Mouse (Mus musculus) hindbrain, postnatal 0 days (tissue): Measurements from ENCODE around the gene Pdxp. TPM values are rescaled to one million over a fixed set of nuclear protein-coding genes. Genes with fewer than 3 reads are reported as not detected.

Experiments
- ATAC-seq: fragments of 200-750 bp; cut with Nextera tagmentation; 2 replicates; pipeline ENCODE4 v1.8.0; 2017; ENCODE audit warnings: mild to moderate bottlenecking, moderate TSS enrichment, moderate library complexity
- DNase-seq: peaks from one replicate; pipeline ENCODE4 v3.0.0-alpha.2; 2015; ENCODE audit warnings: low spot score
- H3K27ac ChIP-seq: fragments of 300-500 bp; sonication (generic); 2 replicates; pipeline ENCODE4 v1.5.1; 2014; ENCODE audit warnings: mild to moderate bottlenecking
- H3K27me3 ChIP-seq: fragments of 300-500 bp; sonication (generic); 2 replicates; pipeline ENCODE4 v1.6.1; 2014; ENCODE audit warnings: low read length, mixed read lengths; ENCODE audit not compliant: insufficient read depth
- H3K36me3 ChIP-seq: fragments of 300-500 bp; sonication (generic); 2 replicates; pipeline ENCODE4 v1.6.1; 2014; ENCODE audit warnings: low read length, mixed read lengths; ENCODE audit not compliant: insufficient read depth
- H3K4me1 ChIP-seq: fragments of 300-500 bp; sonication (generic); 2 replicates; pipeline ENCODE4 v1.6.1; 2014; ENCODE audit warnings: antibody characterized with exemption, low read length, mixed read lengths; ENCODE audit not compliant: insufficient read depth
- H3K4me2 ChIP-seq: fragments of 300-500 bp; sonication (generic); 2 replicates; pipeline ENCODE4 v1.6.1; 2014; ENCODE audit warnings: low read depth, mild to moderate bottlenecking, low read length, moderate library complexity, mixed read lengths
- H3K4me3 ChIP-seq: fragments of 300-500 bp; sonication (generic); 2 replicates; pipeline ENCODE4 v1.5.1; 2014; ENCODE audit warnings: low read length
- H3K9ac ChIP-seq: fragments of 300-500 bp; sonication (generic); replicated peaks from 2 replicates; pipeline ENCODE4 v1.6.1; 2014; ENCODE audit warnings: mild to moderate bottlenecking, low read length, moderate library complexity, mixed read lengths
- H3K9me3 ChIP-seq: fragments of 300-500 bp; sonication (generic); 2 replicates; pipeline ENCODE4 v1.6.1; 2016; ENCODE audit warnings: low read length, mixed read lengths
- CTCF ChIP-seq: IDR thresholded peaks from 2 replicates; pipeline ENCODE4 v1.5.1; 2016; ENCODE audit warnings: antibody characterized with exemption, control low read depth, low read depth
- WGBS: fragments of 180-500 bp; shearing (Covaris S2); extraction: QIAGEN DNeasy Blood & Tissue Kit; methylation state at CpG from one replicate; pipeline ENCODE4 v1.1.7; 2014; 5-methylcytosine and 5-hydroxymethylcytosine counted together
- polyA plus RNA-seq: library from polyadenylated mRNA; unstranded; fragments of >200 nt; fragmentation: Nextera tagmentation; extraction: Ambion mirVana; gene quantifications from 2 replicates; pipeline ENCODE4 v1.2.1, GENCODE M21; 2015
- total RNA-seq: library from RNA; depleted of rRNA; stranded (reverse); fragments of >200 nt; gene quantifications from 2 replicates; pipeline ENCODE4 v1.2.3, GENCODE M21; 2014

Gene Pdxp
- total and polyA plus RNA-seq, 2 experiments from 2014 or later, result 141 to 300 TPM

GRCm38 (mm10) chr15:78915660-78916017 is 1.9 kb downstream of the Pdxp start:
- DNase-seq (peak; percentile 93), ATAC-seq (peak; percentile 33; the same call in 1 of the 2 replicates)
- H3K4me3 ChIP-seq, result peak overlapping the region; percentile 71
- H3K9me3 ChIP-seq, result no peaks in the 10 kb centered on the region
- TF ChIP-seq CTCF, result peak; percentile 95
- H3K4me2 ChIP-seq, result peak overlapping the region; percentile 86
- no peaks in the 10 kb centered on the region for H3K27me3 ChIP-seq
- H3K4me1 ChIP-seq, result peaks cover 20% of the 10 kb centered on the region
- WGBS, result 9% methylated on average over 8 of the region's 8 CpGs
- H3K9ac ChIP-seq, result peak overlapping the region; percentile 86
- peak overlapping the region; percentile 48; the same call in 1 of the 2 replicates for H3K27ac ChIP-seq
- peaks cover 8% of the 10 kb centered on the region; the same call in 1 of the 2 replicates for H3K36me3 ChIP-seq

DNA sequence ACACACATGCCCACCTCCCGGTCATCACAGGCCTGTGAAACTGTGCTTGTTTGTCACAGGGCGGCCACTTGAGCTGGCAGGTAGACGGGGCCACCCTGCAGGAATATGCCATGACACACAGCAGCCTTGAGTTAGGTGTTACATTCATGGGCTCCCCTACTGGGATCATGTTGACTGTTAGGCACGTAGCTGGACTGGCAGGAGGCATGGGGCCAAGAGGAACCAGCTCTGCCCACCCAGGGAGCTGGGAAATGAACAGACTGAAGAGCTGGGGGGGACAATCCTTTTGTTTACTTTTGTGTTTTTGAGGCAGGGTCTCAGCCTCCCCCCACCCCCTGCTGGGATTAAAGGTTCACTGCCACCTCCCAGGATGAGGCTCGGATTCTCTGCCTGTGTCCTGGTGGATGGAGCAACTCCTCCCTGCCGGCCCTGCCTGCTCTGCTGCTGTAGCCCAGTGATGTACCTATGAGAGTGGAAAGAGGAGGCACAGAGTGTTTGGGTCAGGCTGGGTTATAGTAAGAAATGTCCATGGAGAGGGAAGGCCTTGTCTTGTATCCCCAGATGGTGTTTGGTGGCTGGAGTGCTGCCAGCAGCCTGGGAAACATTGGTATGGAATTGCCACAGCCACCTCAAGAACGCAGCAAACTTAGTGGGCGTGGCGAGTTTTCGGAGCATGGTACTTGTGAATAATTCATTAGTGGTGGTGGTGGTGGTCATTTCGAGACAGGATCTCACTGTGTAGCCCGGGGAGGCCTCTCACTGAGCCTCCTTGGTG is 2.5 kb downstream of the Pdxp start:
- Histone ChIP-seq H3K27ac (peak overlapping the region; percentile 48; the same call in 1 of the 2 replicates), H3K27me3 (no peaks in the 10 kb centered on the region), H3K9me3 (no peaks in the 10 kb centered on the region), H3K9ac (peak overlapping the region; percentile 86), H3K4me1 (peaks cover 20% of the 10 kb centered on the region), H3K36me3 (peaks cover 8% of the 10 kb centered on the region; the same call in 1 of the 2 replicates), H3K4me3 (peak overlapping the region; percentile 71), H3K4me2 (peak overlapping the region; percentile 86)
- WGBS, result 17% methylated on average over 12 of the region's 12 CpGs
- no peak for TF ChIP-seq CTCF
- ATAC-seq (0 out of 2 replicates have a peak, but pooled peaks have one; percentile 1), DNase-seq (peak; percentile 57)

GRCm38 (mm10) chr15:78918126-78918525 is 4.4 kb downstream of the Pdxp start:
- DNase-seq, result no peak
- Histone ChIP-seq H3K27ac (no peak overlapping the region), H3K4me2 (no peak overlapping the region), H3K9ac (no peak overlapping the region), H3K27me3 (no peaks in the 10 kb centered on the region), H3K36me3 (peaks cover 8% of the 10 kb centered on the region; the same call in 1 of the 2 replicates), H3K9me3 (no peaks in the 10 kb centered on the region), H3K4me1 (peaks cover 17% of the 10 kb centered on the region), H3K4me3 (no peak overlapping the region)
- ATAC-seq, result no peak
- TF ChIP-seq CTCF, result no peak
- 92% methylated on average over 23 of the region's 23 CpGs for WGBS

- WGBS, result 88% methylated on average over 12 of the region's 12 CpGs
- no peaks in the 10 kb centered on the region for H3K9me3 ChIP-seq
- no peak for TF ChIP-seq CTCF
- H3K36me3 ChIP-seq, result peaks cover 8% of the 10 kb centered on the region; the same call in 1 of the 2 replicates
- no peak for DNase-seq
- no peaks in the 10 kb centered on the region for H3K27me3 ChIP-seq
- H3K4me2 ChIP-seq, result no peak overlapping the region
- H3K4me1 ChIP-seq, result peaks cover 15% of the 10 kb centered on the region
- H3K27ac ChIP-seq, result no peak overlapping the region
- H3K9ac ChIP-seq, result no peak overlapping the region
- ATAC-seq, result no peak
- no peak overlapping the region for H3K4me3 ChIP-seq
These were observed 6.2 kb downstream of the Pdxp start for GRCm38 (mm10) chr15:78919914-78920313.

- H3K4me2 ChIP-seq, result no peak overlapping the region
- no peak overlapping the region for H3K4me3 ChIP-seq
- no peak overlapping the region for H3K27ac ChIP-seq
- DNase-seq, result no peak
- 86% methylated on average over 7 of the region's 7 CpGs for WGBS
- peaks cover 12% of the 10 kb centered on the region for H3K4me1 ChIP-seq
- no peak overlapping the region for H3K9ac ChIP-seq
- ATAC-seq, result no peak
- no peak for TF ChIP-seq CTCF
- H3K9me3 ChIP-seq, result no peaks in the 10 kb centered on the region
- H3K27me3 ChIP-seq, result no peaks in the 10 kb centered on the region
- peaks cover 8% of the 10 kb centered on the region; the same call in 1 of the 2 replicates for H3K36me3 ChIP-seq
These were observed 9.0 kb downstream of the Pdxp start for GRCm38 (mm10) chr15:78922700-78923099.

DNA sequence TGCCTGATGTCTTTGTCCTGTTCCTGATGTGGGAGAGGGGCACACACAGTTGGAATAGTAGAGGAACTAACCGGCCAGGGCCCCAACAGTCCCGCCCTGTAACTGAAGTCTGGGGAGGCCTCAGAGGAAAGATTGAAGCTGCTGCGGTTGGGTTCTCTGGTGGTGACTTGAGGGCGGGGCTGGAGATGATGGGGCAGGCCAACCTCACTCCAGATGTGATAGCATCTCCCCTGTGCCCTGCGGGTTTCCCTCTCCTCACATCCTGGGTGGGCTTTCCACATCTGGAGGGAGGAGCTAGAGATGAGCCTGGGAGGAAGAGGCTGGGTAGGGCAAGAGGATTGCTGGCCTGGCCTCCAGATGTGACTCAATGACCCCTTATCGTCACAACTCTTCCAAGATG is 9.9 kb downstream of the Pdxp start:
- WGBS, result 75% methylated on average over 6 of the region's 6 CpGs
- H3K9me3 ChIP-seq, result no peaks in the 10 kb centered on the region
- DNase-seq (no peak), ATAC-seq (no peak)
- TF ChIP-seq CTCF, result no peak
- H3K4me3 ChIP-seq, result no peak overlapping the region
- 0 out of 2 replicates have a peak, but pooled peaks cover 8% of the 10 kb centered on the region for H3K36me3 ChIP-seq
- no peak overlapping the region for H3K27ac ChIP-seq
- no peak overlapping the region for H3K9ac ChIP-seq
- no peak overlapping the region for H3K4me2 ChIP-seq
- no peaks in the 10 kb centered on the region for H3K27me3 ChIP-seq
- H3K4me1 ChIP-seq, result peaks cover 12% of the 10 kb centered on the region

DNA sequence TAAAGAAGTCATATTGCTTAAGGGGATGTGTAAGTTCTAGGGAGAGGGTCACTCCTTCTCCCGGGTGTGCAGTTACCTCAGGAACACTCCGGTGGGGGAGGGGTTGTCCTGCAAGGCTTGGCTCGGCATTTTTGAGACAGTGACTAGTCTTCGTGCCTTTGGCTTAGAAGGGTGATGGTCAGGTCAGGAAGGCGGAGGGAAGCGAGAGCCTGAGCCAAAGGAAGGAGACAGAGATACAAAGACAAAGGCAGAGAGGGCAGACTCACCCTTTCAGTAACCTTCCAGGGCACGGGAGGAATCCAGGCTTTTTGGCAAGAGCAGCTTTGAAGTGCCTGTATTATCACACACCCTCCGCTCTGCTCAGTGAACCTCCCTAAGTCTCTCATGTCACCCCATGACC is 11.4 kb downstream of the Pdxp start:
- WGBS, result 34% methylated on average over 8 of the region's 8 CpGs
- Histone ChIP-seq H3K27me3 (no peaks in the 10 kb centered on the region), H3K27ac (no peak overlapping the region), H3K4me1 (peaks cover 12% of the 10 kb centered on the region), H3K9ac (no peak overlapping the region), H3K9me3 (no peaks in the 10 kb centered on the region), H3K4me3 (no peak overlapping the region), H3K4me2 (no peak overlapping the region), H3K36me3 (no peaks in the 10 kb centered on the region)
- ATAC-seq (no peak), DNase-seq (no peak)
- TF ChIP-seq CTCF, result no peak
